Mouse (Mus musculus): Measurements from ENCODE around the gene Ldlrad3.

Gene Ldlrad3

GRCm38 (mm10) chr2:102118988-102119460, 67.2 kb downstream of the Ldlrad3 start:
- DNase-seq (ENCODE audit: low read depth in 1 of 2, low spot score in 2 of 2) = no peak

- no peak for DNase-seq (ENCODE audit: low read depth in 1 of 2, low spot score in 2 of 2)
Measured at GRCm38 (mm10) chr2:102117402-102117760, 68.8 kb downstream of the Ldlrad3 start.

GRCm38 (mm10) chr2:102116521-102117401, 69.4 kb downstream of the Ldlrad3 start:
- DNase-seq (ENCODE audit: low read depth in 1 of 2, low spot score in 2 of 2) = no peak

GRCm38 (mm10) chr2:102113801-102114200, 72.4 kb downstream of the Ldlrad3 start:
- DNase-seq (ENCODE audit: low read depth in 1 of 2, low spot score in 2 of 2) = no peak

- DNase-seq (ENCODE audit: low read depth in 1 of 2, low spot score in 2 of 2) = no peak
Measured at GRCm38 (mm10) chr2:102113323-102113722, 72.9 kb downstream of the Ldlrad3 start.

- DNase-seq (ENCODE audit: low read depth in 1 of 2, low spot score in 2 of 2) = no peak
Measured at GRCm38 (mm10) chr2:102111906-102112499, 74.2 kb downstream of the Ldlrad3 start.

- DNase-seq (ENCODE audit: low read depth in 1 of 2, low spot score in 2 of 2) = no peak
Measured at GRCm38 (mm10) chr2:102110306-102110705, 75.9 kb downstream of the Ldlrad3 start.

GRCm38 (mm10) chr2:102107280-102107679, 78.9 kb downstream of the Ldlrad3 start:
- no peak for DNase-seq (ENCODE audit: low read depth in 1 of 2, low spot score in 2 of 2)

GRCm38 (mm10) chr2:102106728-102107127, 79.5 kb downstream of the Ldlrad3 start:
- DNase-seq (ENCODE audit: low read depth in 1 of 2, low spot score in 2 of 2) = no peak

GRCm38 (mm10) chr2:102105454-102105853, 80.7 kb downstream of the Ldlrad3 start:
- no peak for DNase-seq (ENCODE audit: low read depth in 1 of 2, low spot score in 2 of 2)

GRCm38 (mm10) chr2:102103955-102104354, 82.2 kb downstream of the Ldlrad3 start:
- DNase-seq (ENCODE audit: low read depth in 1 of 2, low spot score in 2 of 2) = no peak

GRCm38 (mm10) chr2:102100490-102100889, 85.7 kb downstream of the Ldlrad3 start:
- DNase-seq (ENCODE audit: low read depth in 1 of 2, low spot score in 2 of 2) = no peak

- DNase-seq (ENCODE audit: low read depth in 1 of 2, low spot score in 2 of 2) = no peak
Measured at GRCm38 (mm10) chr2:102099702-102100450, 86.3 kb downstream of the Ldlrad3 start.

- no peak for DNase-seq (ENCODE audit: low read depth in 1 of 2, low spot score in 2 of 2)
Measured at GRCm38 (mm10) chr2:102099261-102099660, 86.9 kb downstream of the Ldlrad3 start.

- no peak for DNase-seq (ENCODE audit: low read depth in 1 of 2, low spot score in 2 of 2)
Measured at GRCm38 (mm10) chr2:102094773-102095172, 91.4 kb downstream of the Ldlrad3 start.

- DNase-seq (ENCODE audit: low read depth in 1 of 2, low spot score in 2 of 2) = no peak
Measured at GRCm38 (mm10) chr2:102094281-102094680, 91.9 kb downstream of the Ldlrad3 start.

- DNase-seq (ENCODE audit: low read depth in 1 of 2, low spot score in 2 of 2) = no peak
Measured at GRCm38 (mm10) chr2:102092579-102092978, 93.6 kb downstream of the Ldlrad3 start.

GRCm38 (mm10) chr2:102091516-102092350, 94.5 kb downstream of the Ldlrad3 start:
- DNase-seq (ENCODE audit: low read depth in 1 of 2, low spot score in 2 of 2) = no peak

GRCm38 (mm10) chr2:102087787-102088186, 98.4 kb downstream of the Ldlrad3 start:
- DNase-seq (ENCODE audit: low read depth in 1 of 2, low spot score in 2 of 2) = no peak

GRCm38 (mm10) chr2:102086583-102086982, 99.6 kb downstream of the Ldlrad3 start:
- no peak for DNase-seq (ENCODE audit: low read depth in 1 of 2, low spot score in 2 of 2)

- no peak for DNase-seq (ENCODE audit: low read depth in 1 of 2, low spot score in 2 of 2)
Measured at GRCm38 (mm10) chr2:102082782-102083181, 103.4 kb downstream of the Ldlrad3 start.
